ENCODE assay signal across 7 mouse cellular contexts in genomic region chr2:62134911-62135310, GRCm38 (mm10).
"Had no signal": no experiment of that assay in that cellular context is flagged by ENCODE, and none has a peak within 500 bp of the region (broad histone marks: within the 10 kb centered on the region; RNA-seq: fewer than 3 reads in every experiment).

No protein-coding gene starts in this region.

- DNase-seq: kidney, postnatal 25 days; layer of hippocampus, adult 9-11 months; liver; lung, adult 18-20 months; lung, postnatal 10 days; lung, postnatal 4 days; thymus, postnatal 25 days had no signal
